ENCODE assay signal across 15 mouse cellular contexts in the genomic region with DNA sequence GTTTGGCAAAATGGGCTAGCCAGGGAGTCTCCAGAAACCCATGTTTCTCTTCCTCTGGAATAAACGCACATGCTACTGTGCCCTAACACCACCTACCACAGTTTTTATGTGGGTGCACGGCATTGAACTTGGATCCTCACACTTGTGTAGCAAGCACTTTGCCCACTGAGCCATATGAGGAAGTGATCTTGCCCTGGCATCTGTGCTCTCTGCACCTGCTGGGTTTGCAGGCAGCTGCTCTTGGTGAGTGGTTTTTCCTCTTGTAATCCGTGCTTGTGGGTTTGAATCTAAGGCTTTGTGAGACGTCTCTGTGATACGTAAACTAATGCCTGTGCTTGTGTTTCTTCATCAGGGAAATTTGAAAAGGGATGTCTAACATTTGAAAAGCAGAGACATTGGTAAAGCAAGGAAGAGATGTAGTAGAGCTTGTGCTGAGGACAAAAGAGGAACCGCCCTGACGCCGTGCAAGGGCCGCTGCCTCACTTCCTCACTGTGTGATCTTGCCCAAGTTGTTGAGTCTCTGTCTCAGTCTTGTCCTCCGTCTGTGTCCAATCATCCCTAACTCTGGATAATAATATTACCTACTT. TPM values are rescaled to one million over a fixed set of nuclear protein-coding genes. Genes with fewer than 3 reads are reported as not detected.
DNase-seq lines count a peak whose midpoint lies in the region; ATAC-seq and TF ChIP-seq lines count a peak whose summit lies in the region.
"Had no signal": no experiment of that assay in that cellular context is flagged by ENCODE, and none has a peak within 500 bp of the region (broad histone marks: within the 10 kb centered on the region; RNA-seq: fewer than 3 reads in every experiment).

No protein-coding gene starts in this region.

- WGBS in spleen, adult 2 months = 14% methylated on average over 10 of the region's 10 CpGs
- 88% methylated on average over 10 of the region's 10 CpGs for WGBS in hindbrain, embryonic 12.5 days

- H3K27ac ChIP-seq in MEL (ENCODE audit: control insufficient read depth, low read depth, low read length) = no peak overlapping the region
- H3K27ac ChIP-seq in spleen, adult 2 months (ENCODE audit: insufficient read depth, low read length) = peak overlapping the region; percentile 40
- no peak overlapping the region for H3K27ac ChIP-seq in hindbrain, embryonic 12.5 days
- H3K27ac ChIP-seq: limb, embryonic 13.5 days had no signal

- H3K4me3 ChIP-seq in MEL (ENCODE audit: control insufficient read depth in 1 of 2, insufficient read depth in 1 of 2, low read depth in 2 of 2, low read length in 2 of 2) = no peak overlapping the region
- no peak overlapping the region for H3K4me3 ChIP-seq in spleen, adult 2 months (ENCODE audit: extremely low read depth, insufficient read depth, insufficient read length)
- H3K4me3 ChIP-seq in hindbrain, embryonic 12.5 days = no peak overlapping the region
- H3K4me3 ChIP-seq: limb, embryonic 13.5 days had no signal

- H3K9ac ChIP-seq in MEL (ENCODE audit: control insufficient read depth, low read depth, low read length, poor library complexity, severe bottlenecking) = no peak overlapping the region
- H3K9ac ChIP-seq in hindbrain, embryonic 12.5 days = no peak overlapping the region
- H3K9ac ChIP-seq: limb, embryonic 13.5 days had no signal

- no peak for TF ChIP-seq RAD21 in MEL (IDR thresholded peaks at IDR 0.05; ENCODE audit: low read depth, low read length)

- ATAC-seq in hindbrain, embryonic 12.5 days (ENCODE audit: low FRiP score) = no peak
- ATAC-seq in cerebellum, adult (ENCODE audit: insufficient number of reproducible peaks, low FRiP score, low TSS enrichment) = no peak
- ATAC-seq: inflammation-experienced regulatory T-cells, adult 6 months had no signal

- TF ChIP-seq CTCF in MEL (IDR thresholded peaks at IDR 0.05 in 2 of 3, conservative IDR thresholded peaks at IDR 0.05 in 1 of 3; ENCODE audit: control insufficient read depth in 1 of 3, insufficient read depth in 1 of 3, low read depth in 2 of 3, low read length in 3 of 3, poor library complexity in 1 of 3, severe bottlenecking in 1 of 3) = no peak
- no peak for TF ChIP-seq CTCF in spleen, adult 2 months (IDR thresholded peaks at IDR 0.05; ENCODE audit: extremely low read depth, insufficient read depth, insufficient read length, insufficient replicate concordance)

- peaks cover 0 to 6% of the 10 kb centered on the region in 2 experiments; a peak in 2 of 4 replicates for H3K4me1 ChIP-seq in MEL (ENCODE audit: control insufficient read depth in 1 of 2, insufficient read depth in 2 of 2, low read length in 2 of 2)
- H3K4me1 ChIP-seq in spleen, adult 2 months (ENCODE audit: control insufficient read depth, insufficient read depth, insufficient read length) = no peaks in the 10 kb centered on the region; the same call in 1 of the 2 replicates
- H3K4me1 ChIP-seq in hindbrain, embryonic 12.5 days = no peaks in the 10 kb centered on the region

- TF ChIP-seq POLR2A in MEL (IDR thresholded peaks at IDR 0.05; ENCODE audit: control insufficient read depth in 1 of 2, insufficient read depth in 1 of 2, low read depth in 1 of 2, low read length in 2 of 2, poor library complexity in 1 of 2) = no peak
- no peak for TF ChIP-seq POLR2A in spleen, adult 2 months (IDR thresholded peaks at IDR 0.05; ENCODE audit: low read depth, low read length)

- DNase-seq in 416B (ENCODE audit: low read depth) (peak; percentile 68), MEL (ENCODE audit: low read depth, low spot score) (peak; percentile 87)
- peak; percentile 58 for DNase-seq in lung, postnatal 36 days
- DNase-seq in spleen, adult 2 months (ENCODE audit: low read depth in 1 of 2, low spot score in 2 of 2) = peak; percentile 26 to 45
- DNase-seq in gastrocnemius, adult 18-20 months (ENCODE audit: low spot score) = no peak
- DNase-seq: adrenal gland, postnatal 36 days; cerebellum, adult 2 months; kidney, postnatal 14 days had no signal

- no peak overlapping the region for H3K4me2 ChIP-seq in hindbrain, embryonic 12.5 days (replicated peaks)
- H3K4me2 ChIP-seq: limb, embryonic 13.5 days had no signal

- no peaks in the 10 kb centered on the region; a peak in 1 of 4 replicates for H3K27me3 ChIP-seq in MEL (ENCODE audit: control insufficient read depth in 1 of 2, insufficient read depth in 2 of 2, low read length in 2 of 2)
- H3K27me3 ChIP-seq in spleen, adult 2 months (ENCODE audit: control insufficient read depth, insufficient read depth, low read length) = no peaks in the 10 kb centered on the region
- no peaks in the 10 kb centered on the region for H3K27me3 ChIP-seq in hindbrain, embryonic 12.5 days
- H3K27me3 ChIP-seq: limb, embryonic 13.5 days had no signal

- no peaks in the 10 kb centered on the region; a peak in 1 of 4 replicates for H3K36me3 ChIP-seq in MEL (ENCODE audit: control insufficient read depth in 1 of 2, insufficient read depth in 2 of 2, low read length in 2 of 2)
- H3K36me3 ChIP-seq in spleen, adult 2 months (ENCODE audit: control insufficient read depth, insufficient read depth, low read length) = no peaks in the 10 kb centered on the region
- H3K36me3 ChIP-seq in hindbrain, embryonic 12.5 days = no peaks in the 10 kb centered on the region
- H3K36me3 ChIP-seq: limb, embryonic 13.5 days had no signal

- TF ChIP-seq EP300 in MEL (IDR thresholded peaks at IDR 0.05; ENCODE audit: low read depth in 1 of 2, low read length in 2 of 2) = peak in 1 of 2 experiments; percentile 52; a peak in 1 of 4 replicates

- no peaks in the 10 kb centered on the region for H3K9me3 ChIP-seq in MEL (replicated peaks; ENCODE audit: insufficient read depth, low read length)
- H3K9me3 ChIP-seq in hindbrain, embryonic 12.5 days (replicated peaks) = no peaks in the 10 kb centered on the region
- H3K9me3 ChIP-seq: limb, embryonic 13.5 days had no signal

- no peaks in the 10 kb centered on the region for H3K79me2 ChIP-seq in MEL (ENCODE audit: control insufficient read depth, insufficient read depth, low read length, poor library complexity)

TF ChIP-seq in MEL, 35 proteins besides CTCF, POLR2A, EP300 and RAD21:
- TF ChIP-seq MAFK (IDR thresholded peaks at IDR 0.05; ENCODE audit: borderline replicate concordance, low read depth, low read length) (no peak), TBP (IDR thresholded peaks at IDR 0.05; ENCODE audit: low read depth, low read length) (peak; percentile 36; the same call in 1 of the 2 replicates), TCF12 (IDR thresholded peaks at IDR 0.05; ENCODE audit: low read depth, low read length) (peak; percentile 33; the same call in 1 of the 2 replicates), MXI1 (IDR thresholded peaks at IDR 0.05; ENCODE audit: low read depth, low read length) (no peak)

RNA-seq across cellular contexts. Expression of a gene that starts 18.6 kb away (rescaled TPM):
- not detected in 2 replicates for total RNA-seq in MEL (2012; rRNA removed)
- under 1 TPM in 1 of 2 experiments, not detected in 1; 0.08 TPM for polyA plus RNA-seq in MEL (2012; ENCODE audit: insufficient read depth in 1 of 2, insufficient read length in 2 of 2, low read depth in 1 of 2, low replicate concordance in 2 of 2, missing spikeins in 1 of 2)
- 0.11 and 0.15 TPM in 2 replicates for polyA plus RNA-seq in spleen, adult 2 months (2012; rRNA removed)
- total RNA-seq in gastrocnemius, adult 18-20 months (2021) = 100 to 1,000 TPM; 125 to 129 TPM
- 0.27 and 1.4 TPM in 2 replicates for polyA plus RNA-seq in hindbrain, embryonic 12.5 days (2016; fragmentation: Nextera tagmentation; extraction: Ambion mirVana)
- total RNA-seq: adrenal gland, postnatal 36 days had no signal
- polyA plus RNA-seq: inflammation-experienced regulatory T-cells, adult 6 months; small intestine, adult 2 months had no signal

RNA-seq across cellular contexts. Expression of a gene that starts 52.1 kb away (rescaled TPM):
- 4.6 and 5.6 TPM in 2 replicates for total RNA-seq in MEL (2012; rRNA removed)
- 1 to 10 TPM in 1 of 2 experiments, not detected in 1; 9.2 TPM for polyA plus RNA-seq in MEL (2012; ENCODE audit: insufficient read depth in 1 of 2, insufficient read length in 2 of 2, low read depth in 1 of 2, low replicate concordance in 2 of 2, missing spikeins in 1 of 2)
- 1.8 and 3.0 TPM in 2 replicates for polyA plus RNA-seq in spleen, adult 2 months (2012; rRNA removed)
- total RNA-seq in gastrocnemius, adult 18-20 months (2021) = not detected
- polyA plus RNA-seq in hindbrain, embryonic 12.5 days (2016; fragmentation: Nextera tagmentation; extraction: Ambion mirVana) = 7.9 and 8.6 TPM in 2 replicates
- total RNA-seq: heart, adult 8-10 months; heart, postnatal 25 days had no signal
- polyA plus RNA-seq: inflammation-experienced regulatory T-cells, adult 6 months had no signal

RNA-seq across cellular contexts. Expression of a gene that starts 59.9 kb away (rescaled TPM):
- 1.7 and 1.9 TPM in 2 replicates for total RNA-seq in MEL (2012; rRNA removed)
- polyA plus RNA-seq in MEL (2012; ENCODE audit: insufficient read depth in 1 of 2, insufficient read length in 2 of 2, low read depth in 1 of 2, low replicate concordance in 2 of 2, missing spikeins in 1 of 2) = 1 to 10 TPM in 1 of 2 experiments, not detected in 1; 1.1 TPM
- polyA plus RNA-seq in spleen, adult 2 months (2012; rRNA removed) = 0.48 and 0.54 TPM in 2 replicates
- under 1 TPM in 1 of 2 experiments, not detected in 1; 0.14 TPM for total RNA-seq in gastrocnemius, adult 18-20 months (2021)
- polyA plus RNA-seq in hindbrain, embryonic 12.5 days (2016; fragmentation: Nextera tagmentation; extraction: Ambion mirVana) = not detected in 2 replicates
- total RNA-seq: heart, adult 8-10 months; heart, postnatal 25 days had no signal
- polyA plus RNA-seq: inflammation-experienced regulatory T-cells, adult 6 months; limb, embryonic 13.5 days; small intestine, adult 2 months had no signal
